Mouse (Mus musculus) lung, adult 2 months (tissue): Measurements from ENCODE around the gene Crispld2. TPM values are rescaled to one million over a fixed set of nuclear protein-coding genes. Genes with fewer than 3 reads are reported as not detected.

ENCODE experiments used
- DNase-seq: peaks from one replicate; pipeline ENCODE4 v3.0.0; 2022
- H3K4me1 ChIP-seq: fragments of 200-500 bp; 2 replicates; pipeline ENCODE4 v1.6.1; 2011; ENCODE audit warnings: low read length; ENCODE audit not compliant: control insufficient read depth, insufficient read depth
- H3K4me3 ChIP-seq: fragments of 200-500 bp; replicated peaks from 2 replicates; pipeline ENCODE3; 2011; ENCODE audit warnings: low read depth, mild to moderate bottlenecking, control low read depth, low read length; ENCODE audit errors: extremely low read depth
- CTCF ChIP-seq: fragments of 200-500 bp; IDR thresholded peaks from 2 replicates; pipeline ENCODE4 v1.5.1; 2011; ENCODE audit warnings: mild to moderate bottlenecking, low read length, control low read depth; ENCODE audit not compliant: insufficient read depth
- POLR2A ChIP-seq: fragments of 200-500 bp; IDR thresholded peaks from 2 replicates; pipeline ENCODE4 v1.6.1; 2011; ENCODE audit warnings: low read depth, mild to moderate bottlenecking, control low read depth, low read length, borderline replicate concordance; ENCODE audit errors: extremely low read depth
- WGBS: fragments of 180-500 bp; shearing (Covaris S2); methylation state at CpG from one replicate; pipeline ENCODE4 v1.1.7; 2018; 5-methylcytosine and 5-hydroxymethylcytosine counted together
- polyA plus RNA-seq: library from polyadenylated mRNA; depleted of rRNA; stranded (reverse); fragments of >200 nt; gene quantifications from 2 replicates; pipeline ENCODE4 v1.2.3, GENCODE M21; 2012

The Crispld2 gene
- polyA plus RNA-seq, 1 experiment: 71.0 TPM

- TF ChIP-seq CTCF (no peak), POLR2A (no peak)
- Histone ChIP-seq H3K4me3 (no peak overlapping the region), H3K4me1 (no peaks in the 10 kb centered on the region)
- no peak for DNase-seq
- WGBS: 53% methylated on average over 6 of the region's 6 CpGs
These were observed 2.3 kb downstream of the Crispld2 start for GRCm38 (mm10) chr8:119994556-119994955.

- 80% methylated on average over 4 of the region's 4 CpGs for WGBS
- DNase-seq: no peak
- no peaks in the 10 kb centered on the region for H3K4me1 ChIP-seq
- TF ChIP-seq POLR2A (no peak), CTCF (no peak)
- H3K4me3 ChIP-seq: no peak overlapping the region
These were observed 5.0 kb downstream of the Crispld2 start for GRCm38 (mm10) chr8:119997266-119997665.

GRCm38 (mm10) chr8:120000461-120000860 lies 8.2 kb downstream of the Crispld2 start:
- Histone ChIP-seq H3K4me1 (peaks cover 2% of the 10 kb centered on the region; the same call in 1 of the 2 replicates), H3K4me3 (no peak overlapping the region)
- no peak for DNase-seq
- 28% methylated on average over 8 of the region's 8 CpGs for WGBS
- TF ChIP-seq CTCF (no peak), POLR2A (no peak)

- peaks cover 2% of the 10 kb centered on the region; the same call in 1 of the 2 replicates for H3K4me1 ChIP-seq
- DNase-seq: no peak
- WGBS: 59% methylated on average over 7 of the region's 7 CpGs
- no peak overlapping the region for H3K4me3 ChIP-seq
- TF ChIP-seq CTCF (no peak), POLR2A (no peak)
These were observed 9.5 kb downstream of the Crispld2 start for GRCm38 (mm10) chr8:120001712-120002111.

- H3K4me1 ChIP-seq: peaks cover 2% of the 10 kb centered on the region; the same call in 1 of the 2 replicates
- TF ChIP-seq POLR2A (no peak), CTCF (no peak)
- DNase-seq: no peak
- 64% methylated on average over 9 of the region's 9 CpGs for WGBS
- H3K4me3 ChIP-seq: no peak overlapping the region
These were observed 10.1 kb downstream of the Crispld2 start for GRCm38 (mm10) chr8:120002348-120002747.

GRCm38 (mm10) chr8:120004154-120004702 lies 12.0 kb downstream of the Crispld2 start:
- TF ChIP-seq CTCF: no peak
- no peak for TF ChIP-seq POLR2A
- no peak for DNase-seq
- Histone ChIP-seq H3K4me3 (no peak overlapping the region), H3K4me1 (peaks cover 2% of the 10 kb centered on the region; the same call in 1 of the 2 replicates)
- 29% methylated on average over 14 of the region's 14 CpGs for WGBS

- peaks cover 2% of the 10 kb centered on the region; the same call in 1 of the 2 replicates for H3K4me1 ChIP-seq
These were observed 12.6 kb downstream of the Crispld2 start for GRCm38 (mm10) chr8:120004705-120005381.

GRCm38 (mm10) chr8:120006645-120007160 lies 14.5 kb downstream of the Crispld2 start:
- peaks cover 2% of the 10 kb centered on the region; the same call in 1 of the 2 replicates for H3K4me1 ChIP-seq
- TF ChIP-seq CTCF (no peak), POLR2A (no peak)
- no peak for DNase-seq
- WGBS: 45% methylated on average over 9 of the region's 9 CpGs
- no peak overlapping the region for H3K4me3 ChIP-seq

More at GRCm38 (mm10) chr8:120004705-120005381, 12.6 kb downstream of the Crispld2 start:
- no peak for DNase-seq
- TF ChIP-seq CTCF: no peak
- no peak for TF ChIP-seq POLR2A
- no peak overlapping the region for H3K4me3 ChIP-seq
- 43% methylated on average over 2 of the region's 2 CpGs for whole genome bisulfite sequencing

GRCm38 (mm10) chr8:120007178-120007577 lies 14.9 kb downstream of the Crispld2 start:
- TF ChIP-seq CTCF (no peak), POLR2A (no peak)
- 68% methylated on average over 9 of the region's 9 CpGs for WGBS
- peaks cover 2% of the 10 kb centered on the region; the same call in 1 of the 2 replicates for H3K4me1 ChIP-seq
- DNase-seq: no peak
- H3K4me3 ChIP-seq: no peak overlapping the region

- 69% methylated on average over 6 of the region's 6 CpGs for WGBS
- no peak for DNase-seq
- Histone ChIP-seq H3K4me3 (no peak overlapping the region), H3K4me1 (peaks cover 2% of the 10 kb centered on the region; the same call in 1 of the 2 replicates)
- TF ChIP-seq POLR2A (no peak), CTCF (no peak)
These were observed 17.0 kb downstream of the Crispld2 start for GRCm38 (mm10) chr8:120009284-120009683.
